ENCODE assay signal across 24 mouse cellular contexts in the genomic region with DNA sequence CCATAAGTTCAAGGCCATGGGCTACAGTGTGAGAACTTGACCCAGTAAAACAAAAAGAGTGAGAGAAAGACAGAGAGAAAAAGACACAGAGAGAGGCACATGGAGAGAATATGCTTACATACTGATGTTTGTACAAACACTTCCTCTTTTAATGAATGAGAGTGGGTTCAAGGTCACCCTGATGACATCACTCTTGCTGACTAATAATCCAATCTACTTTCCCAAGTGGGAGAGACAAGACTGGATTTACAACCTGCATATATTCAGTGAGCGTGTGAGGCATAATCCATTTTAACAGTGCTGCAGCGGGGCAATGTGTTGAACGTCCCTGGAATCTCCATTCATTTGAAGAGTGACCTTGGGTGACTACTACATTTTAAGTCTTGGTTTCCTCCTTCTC. TPM values are rescaled to one million over a fixed set of nuclear protein-coding genes. Genes with fewer than 3 reads are reported as not detected.
DNase-seq lines count a peak whose midpoint lies in the region; ATAC-seq and TF ChIP-seq lines count a peak whose summit lies in the region.
"Had no signal": no experiment of that assay in that cellular context is flagged by ENCODE, and none has a peak within 500 bp of the region (broad histone marks: within the 10 kb centered on the region; RNA-seq: fewer than 3 reads in every experiment).

No protein-coding gene starts in this region.

- no peak overlapping the region for H3K4me3 ChIP-seq in stomach, postnatal 0 days (ENCODE audit: low read depth, low read length)
- H3K4me3 ChIP-seq: forebrain, embryonic 12.5 days; forebrain, embryonic 15.5 days; heart, embryonic 12.5 days; heart, embryonic 15.5 days; hindbrain, embryonic 10.5 days; hindbrain, embryonic 13.5 days; intestine, embryonic 15.5 days had no signal

- no peak for ATAC-seq in stomach, postnatal 0 days (ENCODE audit: low FRiP score, low TSS enrichment)
- ATAC-seq: CD4-positive, CD25-positive, alpha-beta regulatory T cell, adult 4 months; forebrain, embryonic 15.5 days; hindbrain, embryonic 16.5 days; intestine, embryonic 15.5 days had no signal

- H3K4me2 ChIP-seq in stomach, postnatal 0 days (replicated peaks; ENCODE audit: low read depth) = no peak overlapping the region
- H3K4me2 ChIP-seq: forebrain, embryonic 12.5 days; forebrain, embryonic 15.5 days; heart, embryonic 12.5 days; heart, embryonic 15.5 days; hindbrain, embryonic 13.5 days; intestine, embryonic 15.5 days had no signal

- no peak for TF ChIP-seq CTCF in stomach, postnatal 0 days (IDR thresholded peaks at IDR 0.05; ENCODE audit: low read depth)

- H3K27ac ChIP-seq in stomach, postnatal 0 days (replicated peaks) = no peak overlapping the region
- H3K27ac ChIP-seq: forebrain, embryonic 12.5 days; forebrain, embryonic 15.5 days; heart, embryonic 15.5 days; hindbrain, embryonic 10.5 days; hindbrain, embryonic 13.5 days; intestine, embryonic 15.5 days had no signal

- no peak for TF ChIP-seq EP300 in stomach, postnatal 0 days (optimal IDR thresholded peaks at IDR 0.05)

- H3K36me3 ChIP-seq in stomach, postnatal 0 days (ENCODE audit: control insufficient read depth, insufficient read depth, low read length) = no peaks in the 10 kb centered on the region
- H3K36me3 ChIP-seq: forebrain, embryonic 12.5 days; forebrain, embryonic 15.5 days; heart, embryonic 12.5 days; heart, embryonic 15.5 days; hindbrain, embryonic 10.5 days; hindbrain, embryonic 13.5 days; intestine, embryonic 15.5 days had no signal

- H3K9me3 ChIP-seq in stomach, postnatal 0 days (ENCODE audit: control insufficient read depth, low read length) = no peaks in the 10 kb centered on the region
- H3K9me3 ChIP-seq: forebrain, embryonic 12.5 days; forebrain, embryonic 15.5 days; heart, embryonic 12.5 days; heart, embryonic 15.5 days; hindbrain, embryonic 10.5 days; hindbrain, embryonic 13.5 days; intestine, embryonic 15.5 days had no signal

- peak; percentile 7 for DNase-seq in adrenal gland, postnatal 10 days
- no peak for DNase-seq in adrenal gland, postnatal 25 days
- DNase-seq in 416B (ENCODE audit: low read depth) = peak; percentile 41
- peak; percentile 53 for DNase-seq in NIH3T3 (ENCODE audit: low read depth)
- no peak for DNase-seq in stomach, postnatal 0 days (ENCODE audit: low spot score)
- no peak for DNase-seq in Muller cell, postnatal 12 days (ENCODE audit: inconsistent ontology term)
- DNase-seq: cerebellum, adult 18-20 months; cerebellum, adult 9-10 months; cerebellum, postnatal 14 days; gastrocnemius, postnatal 25 days; heart, adult 18-20 months; heart, postnatal 10 days; heart, postnatal 36 days; kidney, adult 11 months; kidney, adult 8-10 months had no signal

- no peak overlapping the region for H3K9ac ChIP-seq in stomach, postnatal 0 days (ENCODE audit: low read length)
- H3K9ac ChIP-seq: forebrain, embryonic 12.5 days; forebrain, embryonic 15.5 days; heart, embryonic 12.5 days; heart, embryonic 15.5 days; hindbrain, embryonic 13.5 days; intestine, embryonic 15.5 days had no signal

- WGBS in stomach, postnatal 0 days = 70% methylated on average over 3 of the region's 3 CpGs

- H3K4me1 ChIP-seq in stomach, postnatal 0 days (replicated peaks; ENCODE audit: control insufficient read depth, insufficient read depth) = no peaks in the 10 kb centered on the region
- H3K4me1 ChIP-seq: forebrain, embryonic 12.5 days; forebrain, embryonic 15.5 days; heart, embryonic 12.5 days; heart, embryonic 15.5 days; hindbrain, embryonic 10.5 days; hindbrain, embryonic 13.5 days; intestine, embryonic 15.5 days had no signal

- no peaks in the 10 kb centered on the region for H3K27me3 ChIP-seq in stomach, postnatal 0 days (ENCODE audit: control insufficient read depth, insufficient read depth, low read length)
- H3K27me3 ChIP-seq: forebrain, embryonic 12.5 days; forebrain, embryonic 15.5 days; heart, embryonic 12.5 days; heart, embryonic 15.5 days; hindbrain, embryonic 13.5 days; intestine, embryonic 15.5 days had no signal

RNA-seq across cellular contexts. Expression of a gene that starts 57.5 kb away (rescaled TPM):
- total RNA-seq in adrenal gland, postnatal 10 days (2021) = 100 to 1,000 TPM; 209 to 211 TPM
- 388 and 389 TPM in 2 replicates for total RNA-seq in adrenal gland, postnatal 25 days (2021)
- 33.0 and 33.9 TPM in 2 replicates for polyA plus RNA-seq in stomach, postnatal 0 days (2015; fragmentation: Nextera tagmentation; extraction: Ambion mirVana)
- polyA plus RNA-seq: CD4-positive, CD25-positive, alpha-beta regulatory T cell, adult 4 months had no signal

Comparison
In these comparisons a context has a peak if more than half of its experiments do, and no peak if none do; other contexts are left out.
1. DNase-seq: peak in adrenal gland, postnatal 10 days (single experiment), 416B (single experiment) and NIH3T3 (single experiment); none in adrenal gland, postnatal 25 days (single experiment), stomach, postnatal 0 days (single experiment) and Muller cell, postnatal 12 days (single experiment).